Mouse (Mus musculus) heart, embryonic 11.5 days (tissue): Measurements from ENCODE around the gene Galnt18. TPM values are rescaled to one million over a fixed set of nuclear protein-coding genes. Genes with fewer than 3 reads are reported as not detected.

ENCODE experiments used
- ATAC-seq: fragments of 200-750 bp; cut with Nextera tagmentation; replicated peaks from 2 replicates; pipeline ENCODE4 v1.8.0; 2017; ENCODE audit warnings: moderate library complexity; ENCODE audit not compliant: insufficient number of reproducible peaks, low FRiP score, low TSS enrichment
- H3K27ac ChIP-seq: fragments of 300-500 bp; sonication (generic); 2 replicates; pipeline ENCODE4 v1.5.1; 2014; ENCODE audit warnings: mild to moderate bottlenecking, low read depth, low read length
- H3K27me3 ChIP-seq: fragments of 300-500 bp; sonication (generic); 2 replicates; pipeline ENCODE4 v1.6.1; 2014; ENCODE audit warnings: mild to moderate bottlenecking, low read length, mixed read lengths; ENCODE audit not compliant: control insufficient read depth, insufficient read depth
- H3K36me3 ChIP-seq: fragments of 300-500 bp; sonication (generic); 2 replicates; pipeline ENCODE4 v1.6.1; 2014; ENCODE audit warnings: mild to moderate bottlenecking, low read length, moderate library complexity, mixed read lengths; ENCODE audit not compliant: control insufficient read depth, insufficient read depth
- H3K4me1 ChIP-seq: fragments of 300-500 bp; sonication (generic); 2 replicates; pipeline ENCODE4 v1.6.1; 2014; ENCODE audit warnings: low read length; ENCODE audit not compliant: control insufficient read depth, insufficient read depth
- H3K4me2 ChIP-seq: fragments of 300-500 bp; sonication (generic); 2 replicates; pipeline ENCODE4 v1.6.1; 2014; ENCODE audit warnings: mild to moderate bottlenecking, moderate library complexity
- H3K4me3 ChIP-seq: fragments of 300-500 bp; sonication (generic); 2 replicates; pipeline ENCODE4 v1.5.1; 2014; ENCODE audit warnings: low read depth, low read length
- H3K9ac ChIP-seq: fragments of 300-500 bp; sonication (generic); 2 replicates; pipeline ENCODE4 v1.6.1; 2014; ENCODE audit warnings: mild to moderate bottlenecking, low read depth, low read length, moderate library complexity
- H3K9me3 ChIP-seq: fragments of 300-500 bp; sonication (generic); replicated peaks from 2 replicates; pipeline ENCODE4 v1.6.1; 2016; ENCODE audit warnings: low read length; ENCODE audit not compliant: control insufficient read depth
- WGBS: fragments of 180-500 bp; shearing (Covaris S2); extraction: QIAGEN DNeasy Blood & Tissue Kit; methylation state at CpG from one replicate; pipeline ENCODE4 v1.1.7; 2014; ENCODE audit not compliant: insufficient replicate concordance; 5-methylcytosine and 5-hydroxymethylcytosine counted together
- polyA plus RNA-seq: library from polyadenylated mRNA; unstranded; fragments of >200 nt; fragmentation: Nextera tagmentation; extraction: Ambion mirVana; gene quantifications from 2 replicates; pipeline ENCODE4 v1.2.1, GENCODE M21; 2014

Galnt18 gene
- polyA plus RNA-seq, 1 experiment from 2014 or later, result 6.6 TPM

DNA sequence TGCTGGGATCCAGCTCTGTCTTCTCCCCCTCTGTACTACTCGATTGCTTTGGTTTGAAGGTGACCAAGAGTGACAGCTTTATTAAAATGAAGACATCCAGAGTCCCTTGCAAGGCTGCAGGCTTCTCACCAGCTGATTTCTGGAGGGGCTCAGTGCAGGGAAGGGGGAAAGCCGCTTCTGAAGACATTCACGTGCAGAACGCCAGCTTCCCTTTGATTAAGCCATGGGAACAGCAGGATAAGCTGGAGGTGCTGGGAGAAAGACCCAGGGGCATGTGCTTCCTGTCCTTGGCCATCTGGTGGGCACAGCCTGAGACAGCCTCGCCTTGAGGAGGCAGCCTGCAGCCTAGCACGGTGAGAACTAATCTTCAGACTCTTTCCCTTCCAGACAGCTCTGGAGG, 17.0 kb downstream of the Galnt18 start:
- no peak for ATAC-seq
- no peaks in the 10 kb centered on the region for H3K27me3 ChIP-seq
- WGBS, result 30% methylated on average over 6 of the region's 6 CpGs
- H3K9ac ChIP-seq, result no peak overlapping the region
- H3K4me2 ChIP-seq, result no peak overlapping the region
- H3K4me3 ChIP-seq, result no peak overlapping the region
- no peaks in the 10 kb centered on the region for H3K36me3 ChIP-seq
- H3K9me3 ChIP-seq, result no peaks in the 10 kb centered on the region
- peaks cover 3% of the 10 kb centered on the region; the same call in 1 of the 2 replicates for H3K4me1 ChIP-seq
- H3K27ac ChIP-seq, result no peak overlapping the region

DNA sequence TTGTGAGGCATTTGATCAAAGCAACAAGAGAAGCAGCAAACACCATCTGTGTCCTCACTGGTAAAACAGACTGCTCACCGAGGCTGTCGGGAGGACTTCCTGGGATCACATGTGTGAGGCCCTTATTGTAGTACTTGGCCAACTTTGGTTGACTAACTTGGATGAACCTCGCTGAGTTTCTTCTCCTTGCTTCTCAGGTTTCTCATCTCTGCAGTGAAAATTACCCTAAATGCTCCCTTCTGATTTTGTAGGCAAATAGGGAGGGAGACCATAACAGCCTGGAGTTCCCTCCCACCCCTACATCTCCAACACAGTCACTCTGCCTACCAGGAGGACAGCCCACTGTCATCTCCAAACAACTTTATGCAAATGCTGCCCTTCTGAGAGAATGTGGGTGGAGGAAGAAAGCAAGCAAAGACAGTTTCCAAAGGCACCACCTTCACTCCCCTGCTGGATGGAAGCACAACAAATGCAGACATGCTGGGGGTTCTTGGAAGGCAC, 31.2 kb downstream of the Galnt18 start:
- H3K4me2 ChIP-seq, result no peak overlapping the region
- H3K27me3 ChIP-seq, result no peaks in the 10 kb centered on the region
- WGBS, result 66% methylated on average over 3 of the region's 3 CpGs
- no peak for ATAC-seq
- no peaks in the 10 kb centered on the region for H3K9me3 ChIP-seq
- no peak overlapping the region for H3K9ac ChIP-seq
- H3K27ac ChIP-seq, result no peak overlapping the region
- H3K36me3 ChIP-seq, result no peaks in the 10 kb centered on the region
- no peak overlapping the region for H3K4me3 ChIP-seq
- H3K4me1 ChIP-seq, result no peaks in the 10 kb centered on the region

DNA sequence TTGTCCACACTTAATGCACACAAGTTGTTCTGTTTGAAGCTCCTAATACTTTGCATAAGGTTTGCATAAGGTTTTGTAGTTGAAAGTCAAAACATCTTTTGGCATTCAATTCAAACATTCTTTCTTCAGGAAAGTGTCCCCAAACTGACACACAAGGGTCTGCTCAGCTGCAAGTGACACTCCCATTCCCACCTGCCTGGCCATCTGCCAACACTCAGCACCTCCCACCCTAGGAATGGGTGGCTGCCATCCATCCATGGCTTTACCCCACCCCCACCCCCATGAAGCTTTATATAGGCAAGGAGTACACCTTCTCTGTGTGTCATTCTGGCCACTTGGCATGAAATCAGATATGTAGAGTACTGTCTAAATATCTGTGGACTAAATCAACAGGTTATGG, 35.0 kb downstream of the Galnt18 start:
- Histone ChIP-seq H3K4me2 (no peak overlapping the region), H3K4me1 (no peaks in the 10 kb centered on the region), H3K4me3 (no peak overlapping the region), H3K9me3 (no peaks in the 10 kb centered on the region), H3K27me3 (no peaks in the 10 kb centered on the region), H3K27ac (no peak overlapping the region), H3K36me3 (no peaks in the 10 kb centered on the region), H3K9ac (no peak overlapping the region)
- ATAC-seq, result no peak

DNA sequence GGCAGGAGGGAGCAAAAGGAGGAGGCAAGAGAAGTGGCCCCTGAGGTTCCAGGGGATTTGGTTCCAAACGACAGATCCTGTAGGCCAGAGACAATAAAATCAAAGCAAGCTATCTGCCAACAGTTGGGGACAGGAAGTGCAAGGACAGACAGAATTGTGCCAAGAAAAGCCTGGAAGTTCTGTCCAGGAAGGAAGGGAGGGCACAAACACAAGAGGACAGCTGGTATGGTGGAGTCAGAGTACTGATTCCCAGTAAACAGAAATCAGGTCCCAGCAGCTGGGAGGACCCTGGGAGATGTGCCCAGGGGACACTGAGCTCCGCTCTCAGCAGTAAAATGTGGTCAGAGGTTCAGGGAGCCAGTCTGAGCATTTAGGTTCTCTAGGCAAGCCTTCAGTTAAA, 38.2 kb downstream of the Galnt18 start:
- ATAC-seq, result no peak
- Histone ChIP-seq H3K4me2 (no peak overlapping the region), H3K9me3 (no peaks in the 10 kb centered on the region), H3K9ac (no peak overlapping the region), H3K27ac (0 out of 2 replicates have a peak overlapping the region, but pooled peaks have one; percentile 24), H3K36me3 (no peaks in the 10 kb centered on the region), H3K4me3 (no peak overlapping the region), H3K27me3 (no peaks in the 10 kb centered on the region), H3K4me1 (peaks cover 23% of the 10 kb centered on the region)
- 44% methylated on average over 2 of the region's 2 CpGs for WGBS

- Histone ChIP-seq H3K9me3 (no peaks in the 10 kb centered on the region), H3K27ac (no peak overlapping the region), H3K36me3 (no peaks in the 10 kb centered on the region), H3K4me2 (no peak overlapping the region), H3K4me3 (no peak overlapping the region), H3K9ac (no peak overlapping the region), H3K27me3 (0 out of 2 replicates have a peak, but pooled peaks cover 2% of the 10 kb centered on the region), H3K4me1 (peaks cover 25% of the 10 kb centered on the region)
- no peak for ATAC-seq
- 79% methylated on average over 6 of the region's 6 CpGs for WGBS
Observed at GRCm38 (mm10) chr7:111740091-111740490, 39.7 kb downstream of the Galnt18 start.

GRCm38 (mm10) chr7:111739371-111739765, 40.4 kb downstream of the Galnt18 start:
- H3K4me3 ChIP-seq, result no peak overlapping the region
- H3K4me2 ChIP-seq, result no peak overlapping the region
- H3K36me3 ChIP-seq, result no peaks in the 10 kb centered on the region
- WGBS, result 39% methylated on average over 5 of the region's 5 CpGs
- H3K27me3 ChIP-seq, result 0 out of 2 replicates have a peak, but pooled peaks cover 2% of the 10 kb centered on the region
- ATAC-seq, result no peak
- peaks cover 25% of the 10 kb centered on the region for H3K4me1 ChIP-seq
- H3K27ac ChIP-seq, result no peak overlapping the region
- H3K9ac ChIP-seq, result no peak overlapping the region
- H3K9me3 ChIP-seq, result no peaks in the 10 kb centered on the region

- H3K27ac ChIP-seq, result no peak overlapping the region
- ATAC-seq, result no peak
- no peaks in the 10 kb centered on the region for H3K9me3 ChIP-seq
- no peak overlapping the region for H3K4me2 ChIP-seq
- 0 out of 2 replicates have a peak, but pooled peaks cover 2% of the 10 kb centered on the region for H3K27me3 ChIP-seq
- peaks cover 25% of the 10 kb centered on the region for H3K4me1 ChIP-seq
- no peaks in the 10 kb centered on the region for H3K36me3 ChIP-seq
- WGBS, result 60% methylated on average over 10 of the region's 10 CpGs
- H3K9ac ChIP-seq, result no peak overlapping the region
- H3K4me3 ChIP-seq, result no peak overlapping the region
Observed at GRCm38 (mm10) chr7:111738456-111739370, 41.1 kb downstream of the Galnt18 start.

GRCm38 (mm10) chr7:111737426-111737825, 42.4 kb downstream of the Galnt18 start:
- ATAC-seq, result no peak
- H3K27ac ChIP-seq, result no peak overlapping the region
- H3K4me2 ChIP-seq, result no peak overlapping the region
- H3K4me1 ChIP-seq, result peaks cover 25% of the 10 kb centered on the region
- no peaks in the 10 kb centered on the region for H3K9me3 ChIP-seq
- 60% methylated on average over 7 of the region's 7 CpGs for WGBS
- H3K27me3 ChIP-seq, result 0 out of 2 replicates have a peak, but pooled peaks cover 2% of the 10 kb centered on the region
- H3K36me3 ChIP-seq, result no peaks in the 10 kb centered on the region
- no peak overlapping the region for H3K9ac ChIP-seq
- no peak overlapping the region for H3K4me3 ChIP-seq
